In the genomic region with DNA sequence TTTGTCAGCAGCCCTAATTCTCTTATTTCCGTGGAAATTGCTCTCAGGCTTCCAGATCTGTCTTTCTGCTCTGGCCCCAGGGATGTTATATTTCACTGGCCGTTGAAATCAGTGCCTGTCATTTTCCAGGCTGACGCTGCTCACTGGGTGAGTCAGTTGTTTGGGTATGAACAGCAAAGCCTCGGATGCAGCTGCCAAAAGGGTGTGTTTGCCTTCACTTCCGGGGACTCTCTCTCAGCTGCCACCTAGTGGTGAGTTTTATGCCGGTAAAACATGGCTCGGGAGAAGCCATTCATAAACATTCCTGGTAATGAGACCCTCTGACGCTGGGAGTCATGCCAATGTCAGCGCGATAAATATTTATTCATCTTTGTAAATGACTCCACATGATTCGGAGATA, we compare ENCODE assay signal across 8 mouse cellular contexts.
A peak's percentile ranks its signal among the peaks of the same experiment; 100 is the strongest.
DNase-seq lines count a peak whose midpoint lies in the region; ATAC-seq and TF ChIP-seq lines count a peak whose summit lies in the region.

No protein-coding gene starts in this region.

- no peak for TF ChIP-seq POLR2A in cortical plate, adult 2 months (IDR thresholded peaks at IDR 0.05; ENCODE audit: extremely low read depth, insufficient read depth, low read length)

- H3K4me3 ChIP-seq in cortical plate, adult 2 months (ENCODE audit: insufficient read depth, low read length): no peak overlapping the region

- intact Hi-C loops in gastrocnemius, postnatal 14 days (cut with DNase I; ENCODE audit: low total_unique reads): no loop called here

- no peaks in the 10 kb centered on the region for H3K4me1 ChIP-seq in cortical plate, adult 2 months (ENCODE audit: control insufficient read depth, insufficient read depth, low read length)

- peak; percentile 94 for ATAC-seq in megakaryocyte, adult 5-6 weeks (ENCODE audit: poor library complexity, severe bottlenecking)

- H3K27ac ChIP-seq in cortical plate, adult 2 months (ENCODE audit: insufficient read depth, low read length): no peak overlapping the region

- TF ChIP-seq CTCF in cortical plate, adult 2 months (IDR thresholded peaks at IDR 0.05; ENCODE audit: extremely low read depth, insufficient read depth, low read length): peak; percentile 72

- DNase-seq in adipocyte (ENCODE audit: low spot score): peak; percentile 91
- DNase-seq in gastrocnemius, postnatal 14 days: peak; percentile 87
- DNase-seq in induced T-regulatory cell, adult 2 months (ENCODE audit: low read depth): peak; percentile 89
- DNase-seq in left cerebral cortex, adult 8-10 months (ENCODE audit: low spot score in 2 of 2): peak; percentile 67 to 84
- peak; percentile 88 to 93 for DNase-seq in right cerebral cortex, adult 2 months (ENCODE audit: low spot score in 2 of 2)
- peak; percentile 78 to 87 for DNase-seq in urinary bladder, postnatal 36 days (ENCODE audit: low spot score in 2 of 2)
